Mouse (Mus musculus) testis, adult 2 months (tissue): ENCODE results near the gene Tbc1d25. TPM values are rescaled to one million over a fixed set of nuclear protein-coding genes. Genes with fewer than 3 reads are reported as not detected.
A peak's percentile ranks its signal among the peaks of the same experiment; 100 is the strongest.

Experiments
- H3K27ac ChIP-seq: fragments of 200-500 bp; 2 replicates; pipeline ENCODE4 v1.5.1; 2012; ENCODE audit warnings: low read depth, low read length; ENCODE audit not compliant: control insufficient read depth, insufficient read depth
- H3K27me3 ChIP-seq: fragments of 200-500 bp; 2 replicates; pipeline ENCODE4 v1.6.1; 2012; ENCODE audit warnings: mild to moderate bottlenecking, low read length, moderate library complexity; ENCODE audit not compliant: control insufficient read depth, insufficient read depth
- H3K36me3 ChIP-seq: fragments of 200-500 bp; 2 replicates; pipeline ENCODE4 v1.6.1; 2012; ENCODE audit warnings: mild to moderate bottlenecking, low read length; ENCODE audit not compliant: control insufficient read depth, insufficient read depth
- H3K4me1 ChIP-seq: fragments of 200-500 bp; 2 replicates; pipeline ENCODE4 v1.6.1; 2012; ENCODE audit warnings: low read length; ENCODE audit not compliant: control insufficient read depth, insufficient read depth
- H3K4me3 ChIP-seq: fragments of 200-500 bp; 2 replicates; pipeline ENCODE4 v1.5.1; 2012; ENCODE audit warnings: low read depth, mild to moderate bottlenecking, low read length, moderate library complexity, mixed read lengths; ENCODE audit not compliant: control insufficient read depth
- CTCF ChIP-seq: fragments of 200-500 bp; IDR thresholded peaks from 2 replicates; pipeline ENCODE4 v1.5.1; 2012; ENCODE audit warnings: low read depth, mild to moderate bottlenecking, inconsistent platforms, low read length, moderate library complexity; ENCODE audit not compliant: control insufficient read depth, insufficient read depth, insufficient replicate concordance
- POLR2A ChIP-seq: fragments of 200-500 bp; IDR thresholded peaks from 2 replicates; pipeline ENCODE4 v1.6.1; 2012; ENCODE audit warnings: low read depth, mild to moderate bottlenecking, inconsistent platforms, low read length, moderate library complexity; ENCODE audit not compliant: control insufficient read depth
- polyA plus RNA-seq: library from polyadenylated mRNA; depleted of rRNA; stranded (reverse); fragments of >200 nt; gene quantifications from 2 replicates; pipeline ENCODE4 v1.2.3, GENCODE M21; 2012

Tbc1d25 gene
- polyA plus RNA-seq, 1 experiment: 18.2 TPM

- Histone ChIP-seq H3K4me1 (peaks cover 4% of the 10 kb centered on the region), H3K36me3 (no peaks in the 10 kb centered on the region), H3K27me3 (no peaks in the 10 kb centered on the region), H3K4me3 (no peak overlapping the region), H3K27ac (no peak overlapping the region)
- no peak for TF ChIP-seq CTCF
- TF ChIP-seq POLR2A: no peak
Measured at GRCm38 (mm10) chrX:8142948-8143347, 33.0 kb downstream of the Tbc1d25 start.

- Histone ChIP-seq H3K27ac (no peak overlapping the region), H3K36me3 (no peaks in the 10 kb centered on the region), H3K4me1 (peaks cover 4% of the 10 kb centered on the region), H3K27me3 (no peaks in the 10 kb centered on the region), H3K4me3 (no peak overlapping the region)
- TF ChIP-seq POLR2A: no peak
- TF ChIP-seq CTCF: no peak
Measured at GRCm38 (mm10) chrX:8141058-8141457, 34.9 kb downstream of the Tbc1d25 start.

DNA sequence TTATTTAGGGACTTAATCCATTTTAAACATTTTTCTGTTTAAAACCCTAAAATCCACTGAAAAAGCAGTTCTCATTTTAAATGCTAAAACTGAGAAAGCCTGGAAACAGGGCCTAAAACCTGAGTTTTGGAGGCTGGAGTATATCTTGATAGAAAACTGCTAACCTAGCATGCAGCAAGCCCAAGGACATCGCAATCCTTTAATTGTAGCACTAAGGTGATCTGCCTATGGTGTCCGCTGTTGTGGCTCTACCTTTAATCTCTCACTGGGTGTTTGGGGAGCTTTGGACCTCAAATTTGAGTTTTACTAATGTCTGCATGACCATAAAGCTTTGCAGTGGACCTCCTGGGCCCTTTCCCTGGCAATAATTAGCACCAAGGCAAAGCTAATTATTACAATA is 35.5 kb downstream of the Tbc1d25 start:
- Histone ChIP-seq H3K27ac (no peak overlapping the region), H3K4me3 (no peak overlapping the region), H3K4me1 (peaks cover 4% of the 10 kb centered on the region), H3K36me3 (no peaks in the 10 kb centered on the region), H3K27me3 (no peaks in the 10 kb centered on the region)
- TF ChIP-seq POLR2A (no peak), CTCF (no peak)

- Histone ChIP-seq H3K36me3 (no peaks in the 10 kb centered on the region), H3K4me3 (no peak overlapping the region), H3K27me3 (no peaks in the 10 kb centered on the region), H3K27ac (no peak overlapping the region), H3K4me1 (peaks cover 4% of the 10 kb centered on the region)
- no peak for TF ChIP-seq POLR2A
- no peak for TF ChIP-seq CTCF
Measured at GRCm38 (mm10) chrX:8139480-8139879, 36.5 kb downstream of the Tbc1d25 start.

- TF ChIP-seq POLR2A (no peak), CTCF (no peak)
- Histone ChIP-seq H3K36me3 (no peaks in the 10 kb centered on the region), H3K4me1 (peaks cover 3% of the 10 kb centered on the region; the same call in 1 of the 2 replicates), H3K4me3 (no peak overlapping the region), H3K27ac (no peak overlapping the region), H3K27me3 (no peaks in the 10 kb centered on the region)
Measured at GRCm38 (mm10) chrX:8135886-8136285, 40.1 kb downstream of the Tbc1d25 start.

- Histone ChIP-seq H3K27ac (peak within 1 kb of the TSS; percentile 97), H3K27me3 (no peaks in the 10 kb centered on the region), H3K4me3 (peak within 1 kb of the TSS; percentile 94), H3K4me1 (peaks cover 3% of the 10 kb centered on the region; the same call in 1 of the 2 replicates), H3K36me3 (no peaks in the 10 kb centered on the region)
- TF ChIP-seq POLR2A (peak; percentile 75; the same call in 1 of the 2 replicates), CTCF (no peak)
Measured at GRCm38 (mm10) chrX:8132017-8132976, 43.7 kb downstream of the Tbc1d25 start, which contains the start of gene Wdr13. TSS of gene Wdr13 (minus strand) at chrX:8132892.

DNA sequence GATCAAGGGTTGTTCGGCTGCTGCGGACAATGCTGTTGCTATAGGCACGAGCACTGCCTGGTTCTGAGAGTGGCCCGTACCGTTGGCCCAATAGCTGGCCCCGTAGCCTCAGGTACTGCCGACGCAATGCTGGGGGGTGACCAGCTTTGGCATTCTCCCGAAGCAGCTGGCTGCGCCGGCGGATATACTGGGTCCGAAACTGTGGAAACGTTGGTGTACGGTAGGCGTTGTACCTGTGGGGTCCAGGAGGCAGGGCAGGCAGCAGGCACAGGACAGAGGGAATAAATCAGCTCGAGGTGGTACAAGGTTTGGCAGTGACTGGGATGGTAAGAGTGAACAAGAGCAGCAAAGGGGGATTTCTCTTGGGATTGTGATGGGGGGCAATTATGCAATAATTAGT is 44.6 kb downstream of the Tbc1d25 start:
- Histone ChIP-seq H3K4me1 (peaks cover 3% of the 10 kb centered on the region; the same call in 1 of the 2 replicates), H3K4me3 (peak overlapping the region; percentile 85), H3K27ac (peak overlapping the region; percentile 92), H3K27me3 (no peaks in the 10 kb centered on the region), H3K36me3 (no peaks in the 10 kb centered on the region)
- TF ChIP-seq POLR2A: no peak
- no peak for TF ChIP-seq CTCF
